Mouse (Mus musculus) naive thymus-derived CD4-positive, alpha-beta T cell, adult 5 months (primary cell): Measurements from ENCODE around the gene Gm12355. TPM values are rescaled to one million over a fixed set of nuclear protein-coding genes. Genes with fewer than 3 reads are reported as not detected.

Source experiments
- polyA plus RNA-seq: library from polyadenylated mRNA; unstranded; fragments of 100-300 nt; shearing (Covaris generic); gene quantifications from one replicate; pipeline ENCODE4 v1.2.1, GENCODE M21; 2017

Gene Gm12355
- polyA plus RNA-seq = 1.8 TPM

DNA sequence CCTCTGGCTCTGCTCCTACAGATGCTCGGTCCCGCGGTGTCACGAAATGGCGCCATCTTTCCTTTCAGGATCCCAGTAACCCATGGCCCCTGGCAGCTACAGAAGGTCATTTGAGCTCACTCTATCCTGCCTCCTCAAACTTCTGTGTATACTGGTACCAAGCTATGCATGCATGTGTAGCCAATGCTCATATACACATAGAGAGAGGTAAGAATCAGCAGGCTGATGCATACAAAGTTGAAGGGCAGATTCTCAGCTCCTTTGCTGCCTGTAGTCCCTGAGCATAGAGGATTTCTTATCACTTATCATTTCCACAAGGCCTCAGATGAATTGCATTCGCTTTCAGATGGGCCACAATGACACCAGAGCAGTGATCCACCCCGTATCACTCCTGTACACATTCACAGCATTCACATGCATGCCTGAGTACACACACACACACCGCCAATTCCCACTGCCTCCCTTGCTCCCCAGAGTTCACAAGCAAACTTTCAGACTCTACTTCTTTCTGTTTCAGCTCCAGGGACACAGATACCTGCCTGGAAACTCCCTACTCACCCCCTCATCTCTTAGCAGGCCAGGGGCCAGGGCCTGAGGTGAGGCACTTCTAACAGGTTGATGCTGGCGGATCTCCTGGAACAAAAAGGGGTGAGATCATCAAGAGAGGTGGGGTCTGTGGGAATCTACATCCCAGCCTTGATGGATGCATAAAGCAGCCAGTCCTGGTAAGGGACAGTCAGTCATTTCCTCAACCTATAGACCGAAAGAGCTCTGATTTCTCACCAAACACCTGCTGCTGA, at the start of gene Gm12355, which contains the start of gene Gsdma3:
TSS of gene Gm12355 (minus strand) at position 51 of the 800 bp plus-strand sequence.
TSS of gene Gsdma3 (plus strand) at position 750 of the 800 bp plus-strand sequence.

DNA sequence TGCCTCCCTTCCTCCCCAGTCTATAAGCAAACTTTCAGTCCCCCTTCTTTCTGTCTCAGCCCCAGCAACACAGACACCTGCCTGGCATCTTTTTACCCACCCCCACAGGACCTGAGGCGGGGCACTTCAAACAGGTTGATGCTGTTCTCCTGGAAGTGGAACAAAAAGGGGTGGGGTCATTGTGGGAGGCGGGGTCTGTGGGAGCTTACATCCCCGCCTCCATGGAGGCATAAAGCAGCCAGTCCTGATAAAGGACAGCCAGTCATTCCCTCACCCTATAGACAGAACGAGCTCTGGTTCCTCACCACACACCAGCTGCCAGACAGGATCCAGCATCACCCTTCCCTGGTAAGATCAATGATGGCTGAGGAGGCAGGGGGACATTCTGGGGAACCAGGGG, 38.6 kb upstream of the Gm12355 start, which contains the start of gene Gsdma:
TSS of gene Gsdma (plus strand) at position 261 of the 400 bp plus-strand sequence.

DNA sequence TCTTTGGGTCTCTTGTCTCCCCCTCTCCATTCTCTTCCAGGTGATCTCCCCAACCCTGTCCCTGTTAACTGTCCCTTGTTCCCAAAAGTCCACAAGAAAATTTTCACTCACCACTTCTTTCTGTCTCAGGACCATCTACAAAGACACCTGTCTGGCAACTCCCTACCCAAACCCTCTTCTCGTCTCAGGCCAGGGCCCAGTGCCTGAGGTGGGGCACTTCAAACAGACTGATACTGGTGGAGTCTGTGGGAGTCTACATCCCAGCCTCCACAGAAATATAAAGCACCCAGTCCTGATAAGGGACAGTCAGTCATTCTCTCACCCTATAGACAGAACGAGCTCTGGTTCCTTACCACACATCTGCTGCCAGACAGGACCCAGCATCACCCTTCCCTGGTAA, 21.0 kb upstream of the Gm12355 start, which contains the start of gene Gsdma2:
TSS of gene Gsdma2 (plus strand) at position 301 of the 400 bp plus-strand sequence.

DNA sequence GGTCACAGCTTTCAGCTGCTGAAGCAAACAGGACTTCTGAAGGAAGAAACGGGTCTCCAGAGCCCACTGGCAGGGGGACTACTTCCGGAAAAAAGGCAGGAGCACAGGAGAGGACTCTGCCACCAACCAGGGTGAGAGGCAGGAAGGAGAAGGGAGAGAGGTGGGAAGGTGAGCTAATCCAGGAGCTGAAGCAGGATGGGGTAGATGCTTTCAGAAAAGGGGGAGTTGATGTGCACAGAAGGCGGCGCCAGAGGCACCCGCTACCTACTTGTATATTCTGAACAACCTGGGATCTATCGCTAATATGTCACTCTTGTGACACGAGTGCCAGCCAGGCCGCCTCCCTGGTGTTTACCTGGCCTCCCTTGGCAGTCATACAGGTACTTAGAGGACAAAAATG, 27.5 kb downstream of the Gm12355 start, which contains the start of gene Lrrc3c:
TSS of gene Lrrc3c (plus strand) at position 301 of the 400 bp plus-strand sequence.

DNA sequence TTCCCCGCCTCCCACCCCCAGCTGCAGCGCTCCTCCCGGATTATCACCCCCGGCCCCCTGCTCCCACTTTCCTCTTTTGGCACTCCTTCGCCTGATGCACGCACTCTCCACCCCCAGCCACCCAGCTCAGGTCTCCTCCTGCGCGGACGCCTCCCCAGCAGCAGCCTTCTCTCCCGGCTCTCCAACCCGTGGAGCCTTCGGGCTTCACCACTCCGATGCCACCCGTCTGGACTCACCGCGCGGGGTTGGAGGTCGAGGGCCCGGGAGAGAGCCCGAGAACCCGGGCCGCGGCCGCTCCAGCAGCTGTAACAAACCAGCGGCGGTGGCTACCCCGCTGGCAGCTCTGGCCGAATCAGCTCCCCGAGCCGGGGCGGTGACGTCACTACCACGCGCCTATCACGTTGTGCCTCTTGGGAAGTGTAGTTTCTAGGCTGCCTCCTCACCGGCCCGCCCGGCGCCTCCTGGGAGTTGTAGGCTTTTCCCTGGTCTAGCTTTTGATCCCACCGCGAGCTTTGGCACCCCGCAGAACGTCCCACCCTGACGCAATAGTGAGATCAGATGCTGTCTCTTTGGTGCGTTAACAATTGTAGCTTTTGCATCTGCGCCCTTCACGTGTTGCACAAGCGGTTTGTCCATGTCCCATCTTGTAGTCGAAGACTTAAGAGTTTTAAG, 38.4 kb downstream of the Gm12355 start, which contains the start of gene Ormdl3:
TSS of gene Ormdl3 (minus strand) at position 477 of the 672 bp plus-strand sequence.

Other genes starting within 250 kb of the Gm12355 start
- not detected for gene Tcap, start 241.8 kb downstream of the Gm12355 start, polyA plus RNA-seq
- not detected for gene Pnmt, start 239.2 kb downstream of the Gm12355 start, polyA plus RNA-seq
- 7.3 TPM for gene Pgap3, start 225.2 kb downstream of the Gm12355 start, polyA plus RNA-seq
- gene Erbb2, start 213.2 kb downstream of the Gm12355 start, polyA plus RNA-seq = 0.29 TPM
- gene Mien1, start 186.7 kb downstream of the Gm12355 start, polyA plus RNA-seq = 82.8 TPM
- 4.1 TPM for gene Grb7, start 179.3 kb downstream of the Gm12355 start, polyA plus RNA-seq
- gene Ikzf3, start 79.6 kb downstream of the Gm12355 start, polyA plus RNA-seq = 48.5 TPM
- 1.5 TPM for gene Zpbp2, start 74.6 kb downstream of the Gm12355 start, polyA plus RNA-seq
- 44.0 TPM for gene Ormdl3, start 38.3 kb downstream of the Gm12355 start, polyA plus RNA-seq
- gene Lrrc3c, start 27.4 kb downstream of the Gm12355 start, polyA plus RNA-seq = not detected
- not detected for gene Gsdma3, start 699 bp upstream of the Gm12355 start, polyA plus RNA-seq
- gene Gsdma2, start 21.1 kb upstream of the Gm12355 start, polyA plus RNA-seq = not detected
- gene Gsdma, start 38.7 kb upstream of the Gm12355 start, polyA plus RNA-seq = not detected
- 125 TPM for gene Psmd3, start 56.9 kb upstream of the Gm12355 start, polyA plus RNA-seq
- not detected for gene Csf3, start 75.6 kb upstream of the Gm12355 start, polyA plus RNA-seq
- gene Med24, start 103.8 kb upstream of the Gm12355 start, polyA plus RNA-seq = 45.6 TPM
- 8.2 TPM for gene Thra, start 115.0 kb upstream of the Gm12355 start, polyA plus RNA-seq
- 3.0 TPM for gene Nr1d1, start 149.7 kb upstream of the Gm12355 start, polyA plus RNA-seq
- 26.7 TPM for gene Msl1, start 169.9 kb upstream of the Gm12355 start, polyA plus RNA-seq
- 124 TPM for gene Casc3, start 179.2 kb upstream of the Gm12355 start, polyA plus RNA-seq
- not detected for gene Rapgefl1, start 211.1 kb upstream of the Gm12355 start, polyA plus RNA-seq
- gene Wipf2, start 238.0 kb upstream of the Gm12355 start, polyA plus RNA-seq = 4.3 TPM